Mouse (Mus musculus): ENCODE results near the gene Fam172a. TPM values are rescaled to one million over a fixed set of nuclear protein-coding genes. Genes with fewer than 3 reads are reported as not detected.

The Fam172a gene
- total and polyA plus RNA-seq, 3 experiments = 33.4 to 89.8 (median 45.3) TPM

DNA sequence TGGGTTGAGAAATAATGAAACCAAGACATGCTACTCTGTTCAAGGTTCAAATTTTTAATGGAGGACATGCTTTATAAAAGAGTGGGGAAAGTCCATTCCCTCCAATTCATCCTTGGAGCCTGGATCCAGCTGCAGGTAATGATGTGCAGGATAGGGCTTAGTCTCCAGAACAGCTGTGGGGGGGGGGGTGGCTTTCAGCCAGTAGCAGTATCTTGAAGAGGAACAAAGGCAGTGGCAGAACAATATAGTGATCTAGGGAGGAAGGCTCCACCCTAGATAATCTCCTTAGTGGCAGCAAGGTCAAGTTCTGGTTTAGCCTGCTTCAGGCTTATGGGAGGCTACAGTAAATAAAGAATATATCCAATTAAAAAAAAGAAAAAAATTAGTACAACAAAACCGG is 108.6 kb downstream of the Fam172a start:
- Histone ChIP-seq H3K9me3 (replicated peaks) (peaks cover 9% of the 10 kb centered on the region), H3K4me3 (ENCODE audit: low read depth, low read length) (no peak overlapping the region), H3K36me3 (replicated peaks) (peaks cover 16% of the 10 kb centered on the region), H3K27me3 (ENCODE audit: insufficient read depth, low read length) (no peaks in the 10 kb centered on the region), H3K4me1 (ENCODE audit: insufficient read depth, low read depth, low read length) (no peaks in the 10 kb centered on the region)
- ATAC-seq (ENCODE audit: extremely low read depth, insufficient number of reproducible peaks, low FRiP score, poor library complexity, severe bottlenecking) = no peak
- no peak for DNase-seq (ENCODE audit: low spot score)
- TF ChIP-seq CTCF (IDR thresholded peaks at IDR 0.05; ENCODE audit: low read depth, low read length) = no peak
- no peak for TF ChIP-seq POLR2AphosphoS5 (IDR thresholded peaks at IDR 0.05; ENCODE audit: insufficient replicate concordance, low read depth, low read length)
- no peak for TF ChIP-seq GATA2 (IDR thresholded peaks at IDR 0.05; ENCODE audit: borderline replicate concordance, low read depth, low read length)
- TF ChIP-seq TAL1 (conservative IDR thresholded peaks at IDR 0.05; ENCODE audit: low read depth, low read length) = no peak
- TF ChIP-seq GATA1 (IDR thresholded peaks at IDR 0.05; ENCODE audit: borderline replicate concordance, low read length) = no peak

DNA sequence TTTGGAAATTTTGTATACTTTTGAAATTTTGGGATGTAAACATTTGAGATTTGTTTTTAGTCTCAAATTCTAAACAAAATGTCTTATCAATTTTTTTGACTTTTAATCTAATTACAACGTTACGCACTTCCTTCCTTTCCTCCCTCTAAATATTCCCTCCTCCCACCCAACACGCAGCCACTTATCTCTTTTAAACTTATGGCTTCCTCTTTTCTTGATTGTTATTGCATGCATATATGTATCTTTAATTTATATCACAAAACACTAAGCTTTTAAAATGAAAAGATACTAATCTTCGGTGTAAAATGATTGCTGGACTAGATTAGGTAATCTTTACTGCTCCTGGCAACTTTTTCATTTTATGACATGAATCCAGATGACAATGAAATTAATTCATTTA is 124.3 kb downstream of the Fam172a start:
- TF ChIP-seq GATA2 (IDR thresholded peaks at IDR 0.05; ENCODE audit: borderline replicate concordance, low read depth, low read length) (no peak), TAL1 (conservative IDR thresholded peaks at IDR 0.05; ENCODE audit: low read depth, low read length) (no peak), POLR2AphosphoS5 (IDR thresholded peaks at IDR 0.05; ENCODE audit: insufficient replicate concordance, low read depth, low read length) (no peak), CTCF (IDR thresholded peaks at IDR 0.05; ENCODE audit: low read depth, low read length) (no peak), GATA1 (IDR thresholded peaks at IDR 0.05; ENCODE audit: borderline replicate concordance, low read length) (no peak)
- ATAC-seq (ENCODE audit: extremely low read depth, insufficient number of reproducible peaks, low FRiP score, poor library complexity, severe bottlenecking) (peak; percentile 34; the same call in 1 of the 2 replicates), DNase-seq (ENCODE audit: low spot score) (no peak)
- H3K27me3 ChIP-seq (ENCODE audit: insufficient read depth, low read length) = no peaks in the 10 kb centered on the region
- no peaks in the 10 kb centered on the region for H3K9me3 ChIP-seq (replicated peaks)
- no peaks in the 10 kb centered on the region for H3K36me3 ChIP-seq (replicated peaks)
- H3K4me3 ChIP-seq (ENCODE audit: low read depth, low read length) = no peak overlapping the region
- no peaks in the 10 kb centered on the region for H3K4me1 ChIP-seq (ENCODE audit: insufficient read depth, low read depth, low read length)

GRCm38 (mm10) chr13:77843017-77843654 is 141.3 kb downstream of the Fam172a start:
- H3K4me1 ChIP-seq (ENCODE audit: insufficient read depth, low read depth, low read length) = no peaks in the 10 kb centered on the region
- TF ChIP-seq CTCF (IDR thresholded peaks at IDR 0.05; ENCODE audit: low read depth, low read length) = no peak
- TF ChIP-seq GATA2 (IDR thresholded peaks at IDR 0.05; ENCODE audit: borderline replicate concordance, low read depth, low read length) = no peak
- no peak for TF ChIP-seq POLR2AphosphoS5 (IDR thresholded peaks at IDR 0.05; ENCODE audit: insufficient replicate concordance, low read depth, low read length)
- no peak for TF ChIP-seq TAL1 (conservative IDR thresholded peaks at IDR 0.05; ENCODE audit: low read depth, low read length)
- TF ChIP-seq GATA1 (IDR thresholded peaks at IDR 0.05; ENCODE audit: borderline replicate concordance, low read length) = no peak
- H3K27me3 ChIP-seq (ENCODE audit: insufficient read depth, low read length) = no peaks in the 10 kb centered on the region
- no peaks in the 10 kb centered on the region for H3K9me3 ChIP-seq (replicated peaks)
- H3K36me3 ChIP-seq (replicated peaks) = peaks cover 8% of the 10 kb centered on the region
- DNase-seq (ENCODE audit: low spot score) = no peak
- H3K4me3 ChIP-seq (ENCODE audit: low read depth, low read length) = no peak overlapping the region
- no peak for ATAC-seq (ENCODE audit: extremely low read depth, insufficient number of reproducible peaks, low FRiP score, poor library complexity, severe bottlenecking)

- Histone ChIP-seq H3K4me3 (ENCODE audit: low read depth, low read length) (no peak overlapping the region), H3K9me3 (replicated peaks) (no peaks in the 10 kb centered on the region), H3K36me3 (replicated peaks) (peaks cover 3% of the 10 kb centered on the region), H3K4me1 (ENCODE audit: insufficient read depth, low read depth, low read length) (no peaks in the 10 kb centered on the region), H3K27me3 (ENCODE audit: insufficient read depth, low read length) (no peaks in the 10 kb centered on the region)
- no peak for TF ChIP-seq TAL1 (conservative IDR thresholded peaks at IDR 0.05; ENCODE audit: low read depth, low read length)
- no peak for TF ChIP-seq GATA1 (IDR thresholded peaks at IDR 0.05; ENCODE audit: borderline replicate concordance, low read length)
- no peak for TF ChIP-seq GATA2 (IDR thresholded peaks at IDR 0.05; ENCODE audit: borderline replicate concordance, low read depth, low read length)
- no peak for TF ChIP-seq CTCF (IDR thresholded peaks at IDR 0.05; ENCODE audit: low read depth, low read length)
- TF ChIP-seq POLR2AphosphoS5 (IDR thresholded peaks at IDR 0.05; ENCODE audit: insufficient replicate concordance, low read depth, low read length) = no peak
- no peak for ATAC-seq (ENCODE audit: extremely low read depth, insufficient number of reproducible peaks, low FRiP score, poor library complexity, severe bottlenecking)
- DNase-seq (ENCODE audit: low spot score) = no peak
Measured at GRCm38 (mm10) chr13:77848868-77849267, 147.0 kb downstream of the Fam172a start.

DNA sequence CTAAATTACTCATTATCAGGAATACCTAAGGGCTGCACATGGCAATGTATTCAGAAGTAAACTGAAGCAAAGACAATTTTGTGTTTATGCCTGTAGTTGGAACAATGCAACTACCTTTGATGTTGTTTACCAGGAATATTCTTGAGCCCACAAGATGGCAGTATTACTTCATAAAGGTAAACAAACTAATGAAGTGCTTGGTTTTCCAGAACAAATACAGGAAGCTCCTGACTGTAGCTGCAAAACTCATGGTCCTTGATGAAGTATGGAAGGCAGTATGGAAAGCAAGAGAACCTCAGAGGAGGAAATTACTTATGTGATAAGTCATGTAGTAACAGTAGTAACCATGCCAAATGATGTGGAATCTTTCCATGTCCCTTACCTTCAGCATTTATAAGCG is 163.0 kb downstream of the Fam172a start:
- no peaks in the 10 kb centered on the region for H3K9me3 ChIP-seq (replicated peaks)
- no peak overlapping the region for H3K4me3 ChIP-seq (ENCODE audit: low read depth, low read length)
- H3K36me3 ChIP-seq (replicated peaks) = no peaks in the 10 kb centered on the region
- TF ChIP-seq GATA1 (IDR thresholded peaks at IDR 0.05; ENCODE audit: borderline replicate concordance, low read length) (no peak), CTCF (IDR thresholded peaks at IDR 0.05; ENCODE audit: low read depth, low read length) (no peak), GATA2 (IDR thresholded peaks at IDR 0.05; ENCODE audit: borderline replicate concordance, low read depth, low read length) (no peak), TAL1 (conservative IDR thresholded peaks at IDR 0.05; ENCODE audit: low read depth, low read length) (no peak), POLR2AphosphoS5 (IDR thresholded peaks at IDR 0.05; ENCODE audit: insufficient replicate concordance, low read depth, low read length) (no peak)
- H3K27me3 ChIP-seq (ENCODE audit: insufficient read depth, low read length) = no peaks in the 10 kb centered on the region
- DNase-seq (ENCODE audit: low spot score) (no peak), ATAC-seq (ENCODE audit: extremely low read depth, insufficient number of reproducible peaks, low FRiP score, poor library complexity, severe bottlenecking) (no peak)
- no peaks in the 10 kb centered on the region for H3K4me1 ChIP-seq (ENCODE audit: insufficient read depth, low read depth, low read length)

DNA sequence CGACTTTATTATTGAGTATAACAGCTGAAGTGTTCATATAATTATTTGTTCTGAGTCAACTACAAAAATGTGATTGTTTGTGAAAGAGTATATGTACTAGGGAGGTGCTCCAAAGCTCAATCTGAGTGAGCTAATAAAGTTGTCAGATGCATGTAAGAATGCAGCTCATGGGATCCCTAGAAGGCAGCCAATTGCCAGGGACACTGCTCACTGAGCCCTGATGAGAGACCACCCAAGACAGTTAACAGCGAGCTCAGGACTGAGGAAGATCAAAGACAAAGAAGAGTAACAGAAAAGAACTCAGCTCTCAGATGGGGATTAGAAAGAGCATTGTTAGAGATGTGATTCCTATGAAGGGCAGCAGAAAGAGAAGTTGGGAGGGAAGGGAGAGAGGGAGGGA is 166.5 kb downstream of the Fam172a start:
- Histone ChIP-seq H3K9me3 (replicated peaks) (no peaks in the 10 kb centered on the region), H3K4me1 (ENCODE audit: insufficient read depth, low read depth, low read length) (no peaks in the 10 kb centered on the region), H3K36me3 (replicated peaks) (no peaks in the 10 kb centered on the region), H3K4me3 (ENCODE audit: low read depth, low read length) (no peak overlapping the region), H3K27me3 (ENCODE audit: insufficient read depth, low read length) (no peaks in the 10 kb centered on the region)
- TF ChIP-seq POLR2AphosphoS5 (IDR thresholded peaks at IDR 0.05; ENCODE audit: insufficient replicate concordance, low read depth, low read length) (no peak), CTCF (IDR thresholded peaks at IDR 0.05; ENCODE audit: low read depth, low read length) (no peak), GATA1 (IDR thresholded peaks at IDR 0.05; ENCODE audit: borderline replicate concordance, low read length) (no peak), TAL1 (conservative IDR thresholded peaks at IDR 0.05; ENCODE audit: low read depth, low read length) (no peak), GATA2 (IDR thresholded peaks at IDR 0.05; ENCODE audit: borderline replicate concordance, low read depth, low read length) (no peak)
- ATAC-seq (ENCODE audit: extremely low read depth, insufficient number of reproducible peaks, low FRiP score, poor library complexity, severe bottlenecking) (no peak), DNase-seq (ENCODE audit: low spot score) (no peak)

Data from G1E (cell line).